Mouse (Mus musculus) C2C12 (cell line): ENCODE results near the gene 4933427D14Rik. TPM values are rescaled to one million over a fixed set of nuclear protein-coding genes. Genes with fewer than 3 reads are reported as not detected.
"Not testable (repeated sequence)": the region's sequence is repeated elsewhere in the genome, so short reads cannot be mapped to it uniquely, and the experiment has no call there.

Source experiments
- H3K27me3 ChIP-seq: one replicate; pipeline ENCODE4 v1.6.1; 2011; ENCODE audit not compliant: control insufficient read depth, insufficient read depth, insufficient read length
- H3K36me3 ChIP-seq: one replicate; pipeline ENCODE4 v1.6.1; 2011; ENCODE audit not compliant: control insufficient read depth, insufficient read depth
- H3K4me3 ChIP-seq: one replicate; pipeline ENCODE4 v1.5.1; 2011; ENCODE audit warnings: mild to moderate bottlenecking, control low read depth; ENCODE audit not compliant: poor library complexity, insufficient read depth, severe bottlenecking
- H3K79me2 ChIP-seq: one replicate; pipeline ENCODE4 v1.6.1; 2011; ENCODE audit not compliant: control insufficient read depth, insufficient read depth
- H3K79me3 ChIP-seq: one replicate; pipeline ENCODE4 v1.6.1; 2011; ENCODE audit warnings: low read depth, control low read depth
- H3ac ChIP-seq: one replicate; pipeline ENCODE3; 2011; ENCODE audit warnings: low read depth; ENCODE audit not compliant: control insufficient read depth, insufficient read length
- CEBPB ChIP-seq: IDR thresholded peaks from one replicate; pipeline ENCODE4 v1.6.1; 2011; ENCODE audit warnings: low read depth, mild to moderate bottlenecking, control low read depth, moderate library complexity
- CTCF ChIP-seq: IDR thresholded peaks from one replicate; pipeline ENCODE4 v1.5.1; 2011; ENCODE audit not compliant: control insufficient read depth, insufficient read depth, insufficient read length
- FOSL1 ChIP-seq: IDR thresholded peaks from one replicate; pipeline ENCODE4 v1.8.0; 2011; ENCODE audit warnings: mild to moderate bottlenecking, low read length; ENCODE audit not compliant: poor library complexity, insufficient read depth, severe bottlenecking
- MAX ChIP-seq: IDR thresholded peaks from one replicate; pipeline ENCODE4 v1.6.1; 2011; ENCODE audit warnings: mild to moderate bottlenecking, control low read depth
- MYOD1 ChIP-seq: IDR thresholded peaks from one replicate; pipeline ENCODE4 v1.6.1; 2011; ENCODE audit warnings: low read depth; ENCODE audit not compliant: control insufficient read depth, insufficient read length
- MYOG ChIP-seq: IDR thresholded peaks from one replicate; pipeline ENCODE4 v1.6.1; 2011; ENCODE audit not compliant: control insufficient read depth, insufficient read length; ENCODE audit errors: extremely low read depth
- USF1 ChIP-seq: IDR thresholded peaks from one replicate; pipeline ENCODE4 v1.6.1; 2011; ENCODE audit warnings: low read depth, mild to moderate bottlenecking, control low read depth, moderate library complexity
- polyA plus RNA-seq: library from polyadenylated mRNA; unstranded; fragments of >200 nt; fragmentation: generic; extraction: Trizol; gene quantifications from one replicate; pipeline ENCODE4 v1.2.1, GENCODE M21; 2012; ENCODE audit warnings: missing spikeins

Gene 4933427D14Rik
- polyA plus RNA-seq, 1 experiment: 3.4 TPM

DNA sequence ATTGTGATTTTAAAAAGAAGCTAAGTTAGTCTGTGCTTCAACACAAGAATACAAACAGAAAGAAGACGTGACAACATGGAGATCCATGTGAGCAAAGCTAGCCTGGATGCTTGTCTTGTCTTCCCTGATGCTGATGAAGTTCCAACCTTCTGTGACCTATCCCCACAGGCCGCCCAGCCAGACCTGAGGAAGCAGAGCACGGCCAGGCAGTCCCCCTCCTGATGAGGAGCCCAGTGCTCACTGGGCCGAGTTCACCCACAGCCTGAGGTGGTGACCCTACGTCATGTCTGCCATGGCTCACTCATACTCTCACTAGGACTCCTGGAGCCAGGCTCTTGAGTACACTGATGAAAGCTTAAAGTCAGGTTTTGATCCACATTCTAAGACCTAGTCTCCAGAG is 33.8 kb downstream of the 4933427D14Rik start:
- H3K4me3 ChIP-seq: no peak overlapping the region
- no peaks in the 10 kb centered on the region for H3K79me2 ChIP-seq
- H3K27me3 ChIP-seq: no peaks in the 10 kb centered on the region
- no peak for TF ChIP-seq CEBPB
- no peak for TF ChIP-seq MYOD1
- no peak for TF ChIP-seq CTCF
- TF ChIP-seq FOSL1: no peak
- no peak for TF ChIP-seq MAX
- TF ChIP-seq MYOG: no peak
- H3K79me3 ChIP-seq: no peaks in the 10 kb centered on the region
- H3ac ChIP-seq: no peak overlapping the region
- peaks cover 71% of the 10 kb centered on the region for H3K36me3 ChIP-seq

DNA sequence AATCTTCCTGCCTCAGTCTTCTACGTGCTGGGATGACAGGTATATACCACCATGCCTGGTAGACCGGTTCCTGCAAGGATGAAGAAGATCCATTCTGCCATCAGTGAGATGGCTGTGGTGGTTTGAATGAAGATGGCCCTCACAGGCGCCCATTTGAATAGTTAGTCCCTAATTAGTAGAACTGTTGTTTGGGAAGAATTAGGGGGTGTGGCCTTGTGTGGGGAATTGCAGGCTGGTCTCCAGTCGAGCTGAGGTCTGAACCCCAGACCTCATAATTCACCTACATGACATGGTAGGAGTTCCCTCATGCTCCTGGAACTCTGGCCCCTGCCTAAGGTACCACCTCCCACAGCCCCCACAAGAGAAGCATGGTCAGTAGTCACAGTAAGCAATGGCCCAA is 35.4 kb downstream of the 4933427D14Rik start:
- H3K36me3 ChIP-seq: peaks cover 59% of the 10 kb centered on the region
- H3K79me2 ChIP-seq, H3K79me3 ChIP-seq, H3ac ChIP-seq, H3K27me3 ChIP-seq, H3K4me3 ChIP-seq: not testable (repeated sequence)

- no peaks in the 10 kb centered on the region for H3K79me3 ChIP-seq
- H3K4me3 ChIP-seq: no peak overlapping the region
- TF ChIP-seq MAX (no peak), USF1 (no peak), MYOG (no peak), MYOD1 (no peak), FOSL1 (no peak), CEBPB (no peak), CTCF (no peak)
- no peaks in the 10 kb centered on the region for H3K27me3 ChIP-seq
- peaks cover 64% of the 10 kb centered on the region for H3K36me3 ChIP-seq
- H3K79me2 ChIP-seq: no peaks in the 10 kb centered on the region
- H3ac ChIP-seq: no peak overlapping the region
Measured at GRCm38 (mm10) chr11:72169871-72170270, 37.4 kb downstream of the 4933427D14Rik start.

- peaks cover 49% of the 10 kb centered on the region for H3K36me3 ChIP-seq
- no peaks in the 10 kb centered on the region for H3K27me3 ChIP-seq
- no peak overlapping the region for H3K4me3 ChIP-seq
- no peaks in the 10 kb centered on the region for H3K79me2 ChIP-seq
- H3K79me3 ChIP-seq: no peaks in the 10 kb centered on the region
- H3ac ChIP-seq: no peak overlapping the region
- TF ChIP-seq MAX (no peak), USF1 (no peak)
Measured at GRCm38 (mm10) chr11:72163198-72163597, 44.1 kb downstream of the 4933427D14Rik start.

DNA sequence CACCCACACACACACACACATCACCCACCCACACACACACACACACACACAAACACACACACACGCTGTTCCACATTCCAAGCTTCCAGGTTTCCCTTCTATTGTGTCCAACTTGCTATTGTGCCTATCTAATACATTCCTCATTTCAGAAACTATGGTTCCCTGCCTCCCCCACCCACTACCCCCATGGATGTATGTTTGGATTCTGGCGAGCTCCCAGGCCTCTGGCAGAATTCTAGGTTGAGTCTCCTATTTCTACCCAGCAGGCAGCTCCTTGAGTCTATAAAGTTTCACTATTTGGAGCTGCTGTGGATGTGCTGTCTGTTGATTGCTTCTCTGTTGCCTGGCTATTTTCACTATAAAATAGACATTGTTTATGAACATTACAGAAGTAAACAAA is 50.6 kb downstream of the 4933427D14Rik start:
- Histone ChIP-seq H3K36me3 (peaks cover 52% of the 10 kb centered on the region), H3K27me3 (no peaks in the 10 kb centered on the region), H3K4me3 (no peak overlapping the region), H3K79me3 (no peaks in the 10 kb centered on the region), H3ac (no peak overlapping the region), H3K79me2 (no peaks in the 10 kb centered on the region)
- TF ChIP-seq CEBPB (no peak), MYOD1 (no peak), USF1 (no peak), MYOG (no peak), CTCF (no peak), MAX (no peak), FOSL1 (no peak)

DNA sequence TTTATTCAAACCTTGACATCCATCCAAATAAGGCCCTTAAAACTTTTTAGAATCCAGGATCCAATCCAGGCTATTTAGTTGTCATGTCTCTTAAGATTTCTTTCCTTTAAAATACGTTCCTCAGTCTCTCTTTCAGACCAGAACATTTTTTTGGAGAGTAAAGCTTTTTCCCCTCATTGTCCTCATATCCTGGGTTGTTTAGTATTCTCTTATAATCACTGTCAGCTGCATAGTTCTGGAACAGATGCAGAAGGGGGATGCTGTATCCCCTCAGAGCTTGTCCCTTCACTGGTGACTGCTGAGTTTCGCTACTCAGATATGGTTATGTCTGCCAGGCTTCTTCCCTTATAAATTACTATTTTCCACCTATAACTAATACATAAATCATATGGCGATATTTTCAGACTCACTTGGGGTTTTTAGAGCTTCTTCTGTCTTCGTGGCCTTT is 51.3 kb downstream of the 4933427D14Rik start:
- H3K27me3 ChIP-seq: no peaks in the 10 kb centered on the region
- no peaks in the 10 kb centered on the region for H3K79me2 ChIP-seq
- H3K36me3 ChIP-seq: peaks cover 52% of the 10 kb centered on the region
- no peaks in the 10 kb centered on the region for H3K79me3 ChIP-seq
- no peak overlapping the region for H3ac ChIP-seq
- no peak overlapping the region for H3K4me3 ChIP-seq
- no peak for TF ChIP-seq CTCF
- no peak for TF ChIP-seq CEBPB
- TF ChIP-seq MYOG: no peak
- no peak for TF ChIP-seq USF1
